Mouse (Mus musculus) layer of hippocampus, adult 9-11 months (tissue): ENCODE measurements around the gene Fbxl17.

ENCODE experiments used
- DNase-seq: peaks from one replicate; pipeline ENCODE4 v3.0.0; 2022

Fbxl17 gene

GRCm38 (mm10) chr17:63207714-63208113 lies 292.1 kb downstream of the Fbxl17 start:
- DNase-seq: no peak

- DNase-seq: no peak
These were observed 294.5 kb downstream of the Fbxl17 start for GRCm38 (mm10) chr17:63205316-63205715.

DNA sequence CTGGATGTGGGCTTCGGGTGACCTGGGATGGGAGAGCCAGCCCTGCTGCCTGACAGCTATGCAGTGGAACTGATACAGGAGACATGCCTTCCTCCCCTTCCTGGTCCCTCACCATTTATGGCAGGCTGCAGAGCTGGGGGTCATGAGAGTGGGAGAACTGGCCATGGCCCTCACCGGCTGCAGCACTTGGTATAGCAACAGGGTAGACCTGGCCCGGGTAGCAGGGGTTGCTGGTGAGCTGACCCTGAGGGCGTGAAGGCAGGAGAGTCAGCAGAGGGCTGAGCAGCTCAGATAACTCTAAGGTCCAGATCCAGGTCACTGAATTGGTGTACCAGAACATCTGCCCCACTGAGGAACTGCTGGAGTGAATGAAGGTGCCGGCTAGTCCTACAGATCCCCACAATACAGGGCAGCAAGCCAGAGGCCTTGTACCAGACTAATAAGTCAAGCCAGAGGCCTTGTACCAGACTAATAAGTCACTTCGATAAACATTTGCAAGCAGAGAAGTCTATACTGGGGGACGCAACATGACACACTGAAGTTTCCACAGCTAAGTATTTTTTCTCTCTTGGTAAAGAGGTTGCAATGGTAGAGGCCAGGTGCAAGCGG lies 296.1 kb downstream of the Fbxl17 start:
- no peak for DNase-seq

DNA sequence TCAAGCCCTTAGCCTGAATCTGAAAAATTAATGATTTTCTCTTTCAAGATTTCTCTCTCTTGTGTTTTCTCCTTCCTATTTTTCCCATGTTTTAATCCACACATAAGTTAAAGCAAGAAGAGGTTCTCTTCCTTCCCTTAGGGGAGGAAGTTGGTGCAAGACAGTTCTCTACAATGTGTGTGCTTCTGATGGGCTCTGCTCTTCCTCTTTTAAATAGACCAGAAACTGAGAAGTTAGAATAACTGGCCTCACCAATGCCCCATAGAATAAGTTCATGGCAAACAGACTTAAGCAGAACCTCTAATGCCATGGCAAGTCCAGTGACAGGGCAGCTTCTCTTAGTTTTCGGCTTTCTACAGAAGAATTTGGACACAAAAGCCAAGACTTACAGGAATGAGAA lies 301.1 kb downstream of the Fbxl17 start:
- no peak for DNase-seq

- DNase-seq: no peak
These were observed 304.3 kb downstream of the Fbxl17 start for GRCm38 (mm10) chr17:63195496-63195895.

- DNase-seq: no peak
These were observed 306.6 kb downstream of the Fbxl17 start for GRCm38 (mm10) chr17:63193196-63193595.

- no peak for DNase-seq
These were observed 308.5 kb downstream of the Fbxl17 start for GRCm38 (mm10) chr17:63191345-63191744.

DNA sequence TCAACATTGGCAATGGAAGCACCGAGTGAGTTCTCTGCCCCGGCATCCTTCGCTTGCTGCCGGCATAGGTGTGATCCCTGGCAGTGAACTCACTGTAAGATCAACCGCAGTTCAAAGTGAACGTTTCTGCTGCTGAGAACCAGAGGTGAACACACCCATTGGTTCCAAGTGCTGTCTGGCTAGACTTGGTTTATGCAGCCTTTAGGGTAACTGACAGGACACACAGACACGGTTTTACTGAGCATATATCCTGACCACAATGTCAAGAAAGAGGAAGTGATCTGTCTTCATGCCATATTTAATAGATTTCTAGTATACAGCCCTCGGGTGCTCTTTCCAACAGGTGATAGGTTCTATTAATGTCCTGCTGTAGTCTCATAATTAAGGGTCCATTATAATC lies 310.5 kb downstream of the Fbxl17 start:
- DNase-seq: no peak

DNA sequence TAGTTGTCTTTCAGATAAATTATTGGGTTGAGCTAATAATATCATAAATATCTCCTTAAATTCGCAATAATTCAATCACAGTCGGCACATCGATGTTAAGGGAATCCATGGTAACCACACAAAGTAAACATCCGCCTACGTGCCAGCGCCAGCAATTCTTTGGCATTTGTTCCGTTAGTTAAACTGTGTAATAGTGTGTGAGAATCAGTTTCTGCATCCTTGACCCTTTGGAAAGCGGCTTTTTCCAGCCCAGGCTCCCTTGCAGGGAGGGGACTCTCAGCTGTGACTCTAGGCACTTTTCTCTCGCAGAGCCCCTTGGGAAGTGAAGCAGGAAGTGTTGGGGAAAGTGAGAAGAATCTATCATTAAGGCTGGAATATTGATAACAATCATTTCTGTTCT lies 314.3 kb downstream of the Fbxl17 start:
- DNase-seq: peak; percentile 49

- no peak for DNase-seq
These were observed 314.8 kb downstream of the Fbxl17 start for GRCm38 (mm10) chr17:63184844-63185504.

- DNase-seq: no peak
These were observed 316.4 kb downstream of the Fbxl17 start for GRCm38 (mm10) chr17:63183431-63183830.

DNA sequence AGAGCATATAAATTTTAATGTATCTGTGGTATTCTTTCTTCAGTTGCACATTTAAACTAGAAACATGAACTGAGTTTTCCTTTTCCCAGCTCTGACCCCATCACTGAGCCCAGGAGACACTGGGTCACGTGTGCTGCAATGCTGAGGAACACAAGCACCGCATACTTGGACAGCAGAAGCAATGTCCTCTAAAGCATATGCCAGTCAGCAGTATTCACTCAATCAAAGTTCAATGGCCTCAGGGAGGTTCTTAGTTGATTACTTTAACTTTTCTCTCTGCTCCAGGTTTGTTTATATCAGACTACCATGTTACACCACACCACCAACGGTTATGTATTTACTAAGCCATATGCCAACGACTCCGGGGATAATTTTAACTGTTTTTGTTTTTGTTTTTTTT lies 318.2 kb downstream of the Fbxl17 start:
- DNase-seq: no peak

DNA sequence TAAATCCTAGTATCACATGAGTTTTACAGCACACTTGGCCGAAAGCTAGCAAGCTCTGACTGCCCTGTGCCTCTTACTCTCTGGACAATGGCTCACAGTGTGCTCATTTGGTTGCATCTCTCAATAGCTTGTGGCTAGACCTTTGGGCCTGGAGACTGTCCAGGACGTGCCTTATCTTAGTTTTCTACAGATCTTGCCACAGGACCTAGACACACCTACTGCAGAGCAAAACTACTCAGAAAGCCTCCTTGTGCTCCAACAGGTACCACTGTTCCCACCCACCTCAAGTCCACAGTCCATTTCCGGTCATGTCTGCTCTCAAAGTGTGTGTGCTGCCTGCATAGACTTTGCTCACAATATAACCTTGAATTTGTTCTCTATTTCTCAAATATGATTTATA lies 319.8 kb downstream of the Fbxl17 start:
- no peak for DNase-seq

DNA sequence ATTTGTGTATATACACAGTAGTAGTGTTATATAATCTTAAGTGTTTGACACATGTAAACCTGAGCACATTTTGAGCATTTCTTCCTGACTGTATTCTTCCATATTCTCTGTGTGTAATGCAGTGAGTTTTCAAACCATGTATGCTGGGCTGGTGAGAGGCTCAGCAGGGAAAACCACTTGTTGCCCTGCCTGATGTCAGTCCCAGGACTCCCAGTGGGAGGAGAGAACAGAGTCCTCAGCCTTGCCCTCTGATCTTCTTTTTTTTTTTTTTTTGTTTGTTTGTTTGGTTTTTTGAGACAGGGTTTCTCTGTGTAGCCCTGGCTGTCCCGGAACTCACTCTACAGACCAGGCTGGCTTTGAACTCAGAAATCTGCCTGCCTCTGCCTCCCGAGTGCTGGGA lies 321.5 kb downstream of the Fbxl17 start:
- DNase-seq: no peak

GRCm38 (mm10) chr17:63176411-63176810 lies 323.4 kb downstream of the Fbxl17 start:
- no peak for DNase-seq

- no peak for DNase-seq
These were observed 327.1 kb downstream of the Fbxl17 start for GRCm38 (mm10) chr17:63172697-63173096.

GRCm38 (mm10) chr17:63171890-63172491 lies 327.8 kb downstream of the Fbxl17 start:
- no peak for DNase-seq

DNA sequence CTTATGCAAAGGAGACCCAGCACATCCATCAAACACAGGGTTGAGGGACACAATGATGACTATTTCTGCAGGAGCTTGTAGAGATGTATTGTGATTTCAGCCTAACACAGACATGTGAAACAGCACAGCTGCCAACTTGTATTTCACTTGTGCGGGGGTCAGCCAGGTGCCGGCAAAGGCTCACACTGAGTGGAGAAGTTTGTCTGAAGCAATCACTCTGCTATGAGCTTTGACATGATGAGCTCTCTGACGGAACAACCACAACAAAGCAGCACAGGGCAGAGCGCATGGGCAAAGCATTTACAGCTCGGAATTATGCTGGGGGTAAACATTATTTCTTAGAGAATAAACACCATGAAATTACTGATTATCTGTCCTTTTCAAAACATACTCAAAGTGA lies 328.6 kb downstream of the Fbxl17 start:
- no peak for DNase-seq

DNA sequence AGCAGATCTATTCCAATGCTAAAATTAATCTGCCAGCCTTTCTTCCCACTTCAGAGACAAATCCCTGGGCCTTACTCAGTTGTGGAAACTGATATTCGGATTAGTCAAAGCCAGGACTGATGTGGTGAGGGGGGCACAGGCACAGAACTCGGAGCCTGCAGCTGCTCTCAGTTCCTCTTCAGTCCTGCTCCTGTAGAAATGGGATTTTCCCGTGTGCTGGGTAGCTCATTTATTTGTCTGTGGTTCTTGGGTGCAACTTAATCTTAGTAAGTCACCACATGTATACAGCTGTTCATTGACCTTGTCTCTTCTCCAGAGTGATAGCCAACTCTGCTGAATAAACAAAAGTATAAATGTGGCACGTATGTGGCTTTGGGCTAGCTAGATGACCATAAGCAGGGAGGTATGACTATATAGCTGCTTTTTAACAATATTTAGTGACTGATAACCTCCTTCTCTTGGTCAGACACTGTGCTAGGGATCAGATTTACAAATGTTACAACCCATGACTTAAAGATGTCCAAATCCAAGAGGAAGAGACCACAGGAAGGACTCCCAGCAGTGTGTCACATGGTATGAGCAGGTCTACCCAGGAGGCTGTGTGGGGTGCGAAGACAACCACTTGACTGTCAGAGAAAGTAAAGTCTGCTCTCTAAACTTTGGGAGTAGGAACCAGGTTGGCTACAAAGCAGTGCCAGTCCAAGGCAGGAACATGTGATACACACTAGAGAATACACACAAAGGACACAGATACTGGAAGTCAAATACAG lies 331.6 kb downstream of the Fbxl17 start:
- DNase-seq: no peak

DNA sequence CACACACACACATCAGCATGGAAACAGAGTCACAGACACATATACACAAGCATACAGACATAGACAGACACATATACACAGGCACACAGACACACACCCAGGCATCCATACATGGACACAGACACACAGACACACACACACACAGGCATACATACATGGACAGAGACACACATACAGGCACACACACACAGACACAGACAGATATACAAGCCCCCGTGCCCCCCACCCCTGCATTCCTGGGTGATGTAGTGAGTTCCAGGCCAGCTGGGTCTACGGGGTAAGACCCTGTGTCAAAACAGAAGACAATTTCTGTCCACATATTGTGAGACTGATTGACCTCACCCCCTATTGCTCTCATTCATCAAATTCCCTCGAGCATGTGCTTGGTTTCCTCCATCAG lies 332.6 kb downstream of the Fbxl17 start:
- DNase-seq: no peak

DNA sequence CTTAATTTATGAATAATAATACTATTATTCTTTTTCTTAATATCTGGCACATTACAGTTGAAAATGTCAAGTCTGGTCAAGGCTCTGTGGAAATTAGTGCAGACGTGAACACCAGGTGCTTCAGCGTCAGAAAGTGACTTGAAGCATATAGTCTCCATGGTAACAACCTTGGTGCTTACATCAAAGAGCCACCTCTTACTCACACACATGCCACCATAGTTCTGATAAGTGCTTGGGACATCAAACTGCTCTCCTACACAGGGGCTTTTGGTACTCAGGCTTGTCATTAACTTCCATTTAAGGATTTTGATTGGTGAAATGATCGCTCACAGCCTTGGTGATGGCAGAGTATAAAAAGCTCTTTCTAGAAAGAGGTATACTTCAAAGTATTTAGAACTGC lies 333.1 kb downstream of the Fbxl17 start:
- DNase-seq: no peak

DNA sequence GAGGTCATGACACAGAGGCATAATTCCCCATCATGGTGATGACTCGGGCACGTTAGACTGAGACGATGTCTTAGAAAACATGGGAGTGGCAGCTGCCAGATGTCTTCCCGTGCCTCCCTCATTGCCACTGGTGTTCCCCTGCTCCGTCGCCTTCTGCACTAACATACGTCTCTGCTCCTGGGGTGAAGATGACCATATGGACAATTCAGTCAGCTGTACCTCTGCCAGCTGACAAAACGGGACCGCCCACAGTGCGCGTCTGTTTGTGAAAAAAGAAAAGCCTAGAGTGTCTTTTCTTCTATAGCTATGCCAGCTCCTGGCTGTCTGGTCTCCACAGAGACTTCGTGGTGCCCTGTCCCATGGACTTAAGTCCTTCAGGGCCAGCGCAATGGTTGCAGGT lies 334.0 kb downstream of the Fbxl17 start:
- no peak for DNase-seq

- DNase-seq: no peak
These were observed 335.5 kb downstream of the Fbxl17 start for GRCm38 (mm10) chr17:63164289-63164688.

DNA sequence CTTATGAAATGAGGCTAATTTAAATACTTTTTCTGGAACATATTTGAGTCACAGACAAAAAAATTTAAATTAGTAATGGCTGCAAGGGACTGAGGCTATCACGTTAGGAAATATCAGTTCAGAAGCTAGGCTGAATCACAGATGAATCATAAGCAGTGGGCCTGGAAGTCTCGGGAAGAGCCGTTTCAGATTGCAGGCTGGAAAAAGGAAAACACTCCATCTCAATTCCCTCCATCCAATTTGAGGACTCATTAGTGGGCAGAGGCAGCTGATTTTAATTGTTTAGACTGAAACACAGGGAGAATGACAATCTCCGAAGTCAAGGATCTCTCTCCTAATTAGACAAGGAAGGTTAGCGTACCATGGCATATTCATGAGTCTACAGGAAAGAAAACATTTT lies 337.9 kb downstream of the Fbxl17 start:
- no peak for DNase-seq
